Mouse (Mus musculus) megakaryocyte, embryonic 14.5 days (primary cell): Measurements from ENCODE around the gene Zdhhc11.

Experiments
- FLI1 ChIP-seq: IDR thresholded peaks from 2 replicates; pipeline ENCODE4 v1.6.1; 2012; ENCODE audit warnings: low read length, inconsistent platforms, mixed read lengths
- GATA1 ChIP-seq: IDR thresholded peaks from 3 replicates; pipeline ENCODE4 v1.6.1; 2012; ENCODE audit warnings: mixed read lengths, low read length, inconsistent platforms, borderline replicate concordance

GRCm38 (mm10) chr13:73974523-73974922, 10.9 kb downstream of the Zdhhc11 start:
- TF ChIP-seq GATA1, result no peak
- TF ChIP-seq FLI1, result no peak
